Mouse (Mus musculus) megakaryocyte, embryonic 14.5 days (primary cell): ENCODE results near the gene Get4. TPM values are rescaled to one million over a fixed set of nuclear protein-coding genes. Genes with fewer than 3 reads are reported as not detected.

ENCODE experiments used
- H3K27me3 ChIP-seq: replicated peaks from 2 replicates; pipeline ENCODE3; 2012; ENCODE audit warnings: inconsistent platforms
- H3K36me3 ChIP-seq: replicated peaks from 2 replicates; pipeline ENCODE3; 2012; ENCODE audit warnings: low read length, inconsistent platforms, mixed read lengths
- H3K4me1 ChIP-seq: 2 replicates; pipeline ENCODE4 v1.6.1; 2012; ENCODE audit warnings: inconsistent platforms
- H3K4me3 ChIP-seq: replicated peaks from 2 replicates; pipeline ENCODE3; 2012; ENCODE audit warnings: moderate library complexity, mild to moderate bottlenecking, inconsistent platforms
- H3K9me3 ChIP-seq: 2 replicates; pipeline ENCODE4 v1.6.1; 2012; ENCODE audit warnings: inconsistent platforms
- FLI1 ChIP-seq: IDR thresholded peaks from 2 replicates; pipeline ENCODE4 v1.6.1; 2012; ENCODE audit warnings: low read length, inconsistent platforms, mixed read lengths
- GATA1 ChIP-seq: IDR thresholded peaks from 3 replicates; pipeline ENCODE4 v1.6.1; 2012; ENCODE audit warnings: mixed read lengths, low read length, inconsistent platforms, borderline replicate concordance
- polyA plus RNA-seq: library from polyadenylated mRNA; stranded (reverse); fragments of >175 nt; gene quantifications from 2 replicates; pipeline ENCODE4 v1.2.3, GENCODE M21; 2012; ENCODE audit warnings: low replicate concordance; ENCODE audit not compliant: insufficient read depth

Gene Get4
- polyA plus RNA-seq, 1 experiment: 58.7 TPM

DNA sequence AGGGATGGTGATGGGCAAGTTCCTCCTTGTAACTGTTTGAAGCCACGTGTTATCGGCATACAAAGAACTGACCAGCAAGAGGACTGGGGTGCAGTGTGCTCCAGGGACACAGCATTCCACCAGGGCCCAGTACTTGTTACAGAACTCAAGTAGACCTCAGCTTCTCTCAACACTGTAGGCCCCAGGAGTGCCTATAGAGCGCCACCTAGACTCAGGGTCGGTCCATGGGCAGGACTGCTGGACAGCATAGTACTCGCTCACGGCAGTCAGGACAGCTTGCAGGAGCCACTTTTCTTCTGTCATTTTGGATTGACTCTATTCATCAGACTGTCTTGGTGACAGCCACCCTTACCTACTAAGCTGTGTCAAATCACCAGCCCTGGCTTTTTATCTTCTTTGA lies 2.8 kb downstream of the Get4 start:
- peak overlapping the region; percentile 59 for H3K4me3 ChIP-seq
- no peaks in the 10 kb centered on the region for H3K27me3 ChIP-seq
- TF ChIP-seq GATA1 (no peak), FLI1 (no peak)
- no peaks in the 10 kb centered on the region for H3K9me3 ChIP-seq
- H3K36me3 ChIP-seq: peaks cover 65% of the 10 kb centered on the region
- H3K4me1 ChIP-seq: peaks cover 90% of the 10 kb centered on the region

DNA sequence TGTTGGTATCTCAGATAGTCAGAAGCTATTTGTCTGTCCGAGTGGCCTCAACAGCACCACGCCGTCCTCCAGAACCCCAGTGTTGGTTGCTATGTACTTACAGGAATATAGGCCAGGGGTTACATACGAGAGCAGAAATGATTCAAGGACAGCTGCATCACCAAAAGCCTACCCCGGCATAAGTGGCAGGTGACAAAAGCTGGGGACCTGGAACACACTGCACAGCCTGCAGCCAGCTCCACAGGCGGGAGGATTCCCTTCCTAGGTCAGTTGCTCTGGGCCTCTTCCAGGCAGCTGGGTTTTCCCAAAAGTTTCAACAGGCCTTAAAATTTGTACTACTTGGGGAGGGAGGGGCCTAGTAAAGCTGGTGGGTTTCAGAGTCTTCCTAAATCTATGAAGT lies 3.7 kb downstream of the Get4 start:
- peaks cover 66% of the 10 kb centered on the region for H3K36me3 ChIP-seq

DNA sequence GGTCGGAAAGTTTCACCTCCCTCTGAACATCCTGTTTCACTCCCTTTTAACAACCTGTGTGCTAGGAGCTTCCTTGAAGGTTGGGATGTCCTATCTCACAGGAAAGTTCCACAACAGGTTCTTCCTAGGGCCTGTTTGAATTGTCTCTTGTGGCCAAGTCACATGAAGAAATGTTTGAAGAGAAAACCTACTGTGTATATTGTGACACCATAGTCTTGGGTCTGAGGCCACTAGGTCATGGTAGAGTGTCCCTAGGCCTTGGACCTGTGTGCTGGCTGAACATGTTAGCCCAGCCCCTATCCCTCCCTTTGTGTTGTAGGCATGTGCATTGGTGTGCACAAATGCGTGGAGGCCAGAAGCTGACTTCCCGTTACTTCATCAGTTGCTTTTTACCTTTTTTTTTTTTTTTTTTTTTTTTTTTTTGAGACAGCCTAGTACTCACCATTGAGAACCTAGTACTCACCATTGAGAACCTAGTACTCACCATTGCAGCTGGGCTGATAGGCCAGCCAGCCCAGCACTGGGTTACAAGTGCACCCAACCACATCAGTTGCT lies 4.2 kb downstream of the Get4 start:
- H3K9me3 ChIP-seq: no peaks in the 10 kb centered on the region
- no peaks in the 10 kb centered on the region for H3K27me3 ChIP-seq
- no peak overlapping the region for H3K4me3 ChIP-seq
- no peak for TF ChIP-seq FLI1
- TF ChIP-seq GATA1: no peak
- H3K36me3 ChIP-seq: peaks cover 66% of the 10 kb centered on the region
- peaks cover 90% of the 10 kb centered on the region for H3K4me1 ChIP-seq

More for the DNA sequence above, 3.7 kb downstream of the Get4 start:
- Histone ChIP-seq H3K27me3 (no peaks in the 10 kb centered on the region), H3K9me3 (no peaks in the 10 kb centered on the region), H3K4me1 (peaks cover 90% of the 10 kb centered on the region), H3K4me3 (no peak overlapping the region)
- TF ChIP-seq FLI1 (no peak), GATA1 (no peak)

DNA sequence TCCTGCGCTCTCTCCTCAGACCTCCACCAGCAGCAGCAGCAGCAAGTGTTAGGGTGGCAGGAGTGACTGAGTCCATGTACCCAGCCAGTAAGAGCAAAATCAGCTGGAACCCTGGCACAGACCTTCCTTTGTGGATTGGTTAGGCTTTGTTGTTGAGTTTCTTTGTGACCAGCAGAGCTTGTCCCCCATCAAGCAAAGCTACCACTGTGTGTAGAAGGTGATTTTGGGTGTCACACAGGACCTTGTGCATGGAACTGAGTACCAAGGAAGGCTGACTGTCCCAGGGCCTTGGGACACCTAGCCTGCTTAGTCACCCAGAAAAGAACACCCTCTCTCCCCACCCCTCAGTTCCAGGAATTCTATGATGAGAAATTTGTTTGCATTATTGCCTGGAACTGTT lies 5.1 kb downstream of the Get4 start:
- Histone ChIP-seq H3K27me3 (no peaks in the 10 kb centered on the region), H3K4me1 (peaks cover 93% of the 10 kb centered on the region), H3K9me3 (no peaks in the 10 kb centered on the region), H3K4me3 (peak overlapping the region; percentile 64), H3K36me3 (peaks cover 76% of the 10 kb centered on the region)
- TF ChIP-seq GATA1: no peak
- TF ChIP-seq FLI1: no peak

DNA sequence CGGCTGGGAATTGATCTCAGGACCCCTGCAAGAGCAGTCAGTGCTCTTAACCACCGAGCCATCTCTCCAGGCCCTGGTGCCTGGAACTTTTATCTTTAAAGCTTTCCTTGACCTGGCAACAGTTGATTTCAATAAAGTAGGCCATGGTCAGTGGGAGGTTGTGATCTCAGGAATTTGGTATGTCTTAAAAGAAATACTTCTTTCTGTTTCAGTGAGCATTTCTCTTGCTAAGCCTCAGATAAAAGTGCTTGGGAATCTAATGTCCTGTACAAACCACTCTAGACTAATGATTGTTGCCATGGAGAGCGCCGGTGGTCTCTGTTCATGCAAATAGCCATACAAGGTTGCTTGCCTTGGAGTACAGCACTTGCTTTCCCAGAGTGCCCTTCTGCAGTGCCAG lies 5.7 kb downstream of the Get4 start:
- H3K36me3 ChIP-seq: peaks cover 82% of the 10 kb centered on the region
- H3K4me1 ChIP-seq: peaks cover 99% of the 10 kb centered on the region
- no peaks in the 10 kb centered on the region for H3K9me3 ChIP-seq
- no peaks in the 10 kb centered on the region for H3K27me3 ChIP-seq
- no peak overlapping the region for H3K4me3 ChIP-seq
- TF ChIP-seq FLI1: no peak
- TF ChIP-seq GATA1: no peak

DNA sequence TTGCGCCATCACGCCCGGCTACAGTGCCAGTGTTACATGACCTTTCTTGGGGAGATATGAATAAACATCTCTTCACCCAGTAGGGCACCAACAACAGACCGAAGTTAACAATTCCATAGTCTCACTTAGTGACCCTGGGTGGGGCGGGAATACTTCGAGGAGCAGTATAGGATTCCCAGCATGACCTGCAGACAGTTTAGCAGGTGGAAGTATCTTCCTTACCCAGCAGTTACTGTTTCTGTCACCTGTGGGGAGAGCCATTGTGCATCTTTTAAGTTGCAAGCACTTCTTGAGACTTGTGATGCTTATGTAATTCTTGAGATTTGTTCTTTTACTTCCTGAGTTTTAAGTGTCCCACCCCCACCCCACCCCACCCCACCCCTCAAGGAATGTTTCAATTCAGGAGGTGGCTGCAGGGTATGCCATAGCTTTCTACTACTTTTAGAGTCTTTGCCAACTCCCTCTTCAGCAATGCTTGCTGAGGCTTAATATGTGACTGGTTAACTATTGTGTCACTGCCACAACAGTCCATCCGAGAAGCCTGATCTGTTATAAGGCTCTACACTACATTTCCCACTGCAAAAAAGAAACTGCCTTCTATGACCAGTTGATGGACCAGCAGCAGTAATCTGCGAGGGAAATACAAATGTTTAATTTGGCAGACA lies 6.4 kb downstream of the Get4 start:
- Histone ChIP-seq H3K27me3 (no peaks in the 10 kb centered on the region), H3K4me1 (peaks cover 97% of the 10 kb centered on the region), H3K36me3 (peaks cover 89% of the 10 kb centered on the region), H3K9me3 (no peaks in the 10 kb centered on the region), H3K4me3 (no peak overlapping the region)
- TF ChIP-seq GATA1 (no peak), FLI1 (no peak)

DNA sequence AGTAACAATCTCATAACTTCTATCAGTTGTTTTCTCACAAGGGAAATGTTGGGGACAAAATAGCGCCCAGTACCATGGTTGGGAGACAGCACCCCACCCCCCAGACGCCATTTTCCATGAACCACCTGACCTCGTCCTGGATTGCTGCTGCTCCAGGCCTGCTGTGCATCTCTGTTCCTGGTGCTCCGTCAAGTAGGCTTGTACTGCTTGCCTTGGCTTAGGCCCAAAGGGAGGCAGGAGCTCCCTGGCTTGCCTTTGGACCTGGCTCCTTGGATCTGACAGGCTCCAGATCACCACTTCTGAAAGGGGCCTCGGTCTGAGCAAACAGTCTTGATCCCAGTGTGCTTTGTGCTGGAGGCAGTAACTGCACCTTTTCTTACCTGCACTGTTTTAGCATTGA lies 7.7 kb downstream of the Get4 start:
- Histone ChIP-seq H3K4me3 (no peak overlapping the region), H3K27me3 (no peaks in the 10 kb centered on the region), H3K36me3 (peaks cover 96% of the 10 kb centered on the region), H3K4me1 (peaks cover 83% of the 10 kb centered on the region), H3K9me3 (no peaks in the 10 kb centered on the region)
- no peak for TF ChIP-seq FLI1
- TF ChIP-seq GATA1: no peak

DNA sequence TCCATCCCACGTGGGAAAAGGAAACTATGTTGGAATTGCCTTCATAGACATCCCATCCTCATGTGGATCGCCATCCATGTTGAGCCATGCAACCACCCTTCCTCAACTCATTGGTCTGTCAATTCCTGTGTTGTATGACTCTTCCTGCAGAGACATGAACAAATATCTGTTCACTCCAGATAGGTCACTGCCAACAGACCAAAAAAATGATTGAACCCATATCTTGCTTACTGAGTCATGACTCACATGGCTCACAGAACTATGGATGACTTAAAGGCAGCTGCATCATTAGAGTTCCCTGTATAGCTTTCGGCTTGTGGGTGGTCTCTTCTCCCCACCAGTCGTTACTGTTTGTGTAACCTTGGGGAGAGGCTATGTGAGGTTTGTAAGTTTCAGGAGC lies 9.3 kb downstream of the Get4 start:
- no peak for TF ChIP-seq GATA1
- no peak for TF ChIP-seq FLI1
- no peaks in the 10 kb centered on the region for H3K9me3 ChIP-seq
- H3K36me3 ChIP-seq: peaks cover 96% of the 10 kb centered on the region
- H3K4me3 ChIP-seq: no peak overlapping the region
- H3K4me1 ChIP-seq: peaks cover 68% of the 10 kb centered on the region
- H3K27me3 ChIP-seq: no peaks in the 10 kb centered on the region

DNA sequence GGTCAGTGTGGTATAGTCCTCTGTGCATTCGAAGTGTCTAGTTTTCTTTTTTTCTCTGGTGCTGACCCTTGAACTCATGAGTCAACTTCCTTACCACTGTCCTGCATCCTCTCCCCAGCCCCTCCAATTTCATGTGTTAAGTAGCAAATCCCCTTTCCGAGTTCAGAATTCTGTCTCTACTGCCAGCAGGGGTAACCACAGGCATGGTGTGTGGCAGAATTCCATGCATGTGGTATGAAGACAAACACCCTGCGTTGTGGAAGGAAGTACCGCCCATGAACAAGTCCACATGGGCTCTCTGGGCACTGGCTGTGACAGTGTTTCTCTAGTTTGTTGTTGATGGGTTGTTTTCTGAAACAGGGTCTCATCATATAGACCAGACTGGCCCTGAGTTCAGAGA lies 15.5 kb downstream of the Get4 start:
- Histone ChIP-seq H3K4me3 (no peak overlapping the region), H3K27me3 (no peaks in the 10 kb centered on the region), H3K36me3 (peaks cover 90% of the 10 kb centered on the region), H3K4me1 (peaks cover 25% of the 10 kb centered on the region), H3K9me3 (no peaks in the 10 kb centered on the region)
- TF ChIP-seq GATA1 (no peak), FLI1 (no peak)

DNA sequence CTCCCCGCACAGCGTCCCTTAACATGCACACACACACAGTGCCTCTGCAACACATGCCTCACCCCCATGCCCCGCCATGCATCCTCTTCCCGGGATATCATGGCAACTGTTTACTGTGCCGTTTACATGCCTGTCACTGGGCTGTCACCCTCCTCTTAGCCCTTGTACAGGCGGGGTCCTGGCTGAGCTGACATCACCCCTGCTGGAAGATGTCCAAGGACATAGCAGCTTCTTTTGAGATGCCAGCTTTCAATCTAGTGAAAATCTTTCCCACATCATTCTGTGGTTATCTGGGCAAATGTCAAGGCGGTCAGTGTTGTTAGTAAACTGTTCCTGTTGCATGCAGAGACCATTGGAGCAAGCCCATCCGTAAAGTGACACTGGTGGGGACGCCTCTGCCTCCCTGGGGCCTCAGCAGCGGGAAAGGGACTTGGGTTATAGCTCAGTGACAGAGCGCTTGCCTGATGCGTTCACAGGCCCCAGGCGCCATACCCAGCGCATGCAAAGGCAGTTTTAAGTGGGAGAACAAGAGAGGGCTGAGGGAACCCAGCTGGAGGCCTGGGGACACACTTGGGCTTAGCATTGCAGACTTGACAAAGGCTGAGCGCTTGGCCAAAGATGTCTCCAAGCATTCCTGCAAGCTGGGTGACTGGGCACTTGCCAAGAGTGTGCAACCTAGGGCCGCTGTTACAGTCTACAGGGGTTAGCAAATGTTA lies 18.8 kb downstream of the Get4 start:
- H3K4me1 ChIP-seq: peaks cover 33% of the 10 kb centered on the region
- peaks cover 87% of the 10 kb centered on the region for H3K36me3 ChIP-seq
- TF ChIP-seq FLI1 (no peak), GATA1 (no peak)
- H3K4me3 ChIP-seq: no peak overlapping the region
- H3K9me3 ChIP-seq: no peaks in the 10 kb centered on the region
- no peaks in the 10 kb centered on the region for H3K27me3 ChIP-seq
